Comparison of ENCODE assay signal across 9 mouse cellular contexts in genomic region chr4:141573359-141573966, GRCm38 (mm10). TPM values are rescaled to one million over a fixed set of nuclear protein-coding genes. Genes with fewer than 3 reads are reported as not detected.
DNase-seq lines count a peak whose midpoint lies in the region; ATAC-seq and TF ChIP-seq lines count a peak whose summit lies in the region.
"Had no signal": no experiment of that assay in that cellular context is flagged by ENCODE, and none has a peak within 500 bp of the region (broad histone marks: within the 10 kb centered on the region; RNA-seq: fewer than 3 reads in every experiment).

No protein-coding gene starts in this region.

- DNase-seq in 3134 (ENCODE audit: extremely low read depth, insufficient read length, low spot score) (peak; percentile 75), NIH3T3 (ENCODE audit: low read depth) (peak; percentile 91)
- peak; percentile 39 to 48 for DNase-seq in heart, postnatal 10 days
- DNase-seq in lung, embryonic 14.5 days, result peak; percentile 21
- no peak for DNase-seq in layer of hippocampus, postnatal 10 days (ENCODE audit: low spot score in 2 of 2)
- DNase-seq in layer of hippocampus, adult 8-10 months (ENCODE audit: low spot score in 2 of 2), result no peak
- DNase-seq in spleen, postnatal 14 days (ENCODE audit: low spot score in 2 of 2), result no peak
- DNase-seq in retina, embryonic 14.5 days (ENCODE audit: low spot score), result no peak
- DNase-seq: liver, embryonic 13.5 days had no signal

- H3K4me1 ChIP-seq in lung, embryonic 14.5 days (ENCODE audit: insufficient read depth), result peaks cover 6% of the 10 kb centered on the region; the same call in 1 of the 2 replicates

- intact Hi-C loops in heart, postnatal 10 days (cut with DNase I), result no loop called here

- H3K27ac ChIP-seq in lung, embryonic 14.5 days (ENCODE audit: low read depth), result peak overlapping the region; percentile 48; the same call in 1 of the 2 replicates
- H3K27ac ChIP-seq: liver, embryonic 13.5 days had no signal

- H3K9ac ChIP-seq in lung, embryonic 14.5 days, result no peak overlapping the region; the same call in 1 of the 2 replicates
- H3K9ac ChIP-seq: liver, embryonic 13.5 days had no signal

- 0 out of 2 replicates have a peak, but pooled peaks have one; percentile 13 for TF ChIP-seq CTCF in lung, embryonic 14.5 days (IDR thresholded peaks at IDR 0.05; ENCODE audit: low read depth)

- no peak overlapping the region for H3K4me3 ChIP-seq in lung, embryonic 14.5 days (ENCODE audit: low read depth, low read length)
- H3K4me3 ChIP-seq: liver, embryonic 13.5 days had no signal

- 37% methylated on average over 6 of the region's 6 CpGs for WGBS in lung, embryonic 14.5 days

- H3K4me2 ChIP-seq in lung, embryonic 14.5 days, result no peak overlapping the region
- H3K4me2 ChIP-seq: liver, embryonic 13.5 days had no signal

- peaks cover 21% of the 10 kb centered on the region for H3K36me3 ChIP-seq in lung, embryonic 14.5 days (ENCODE audit: insufficient read depth)
- H3K36me3 ChIP-seq: liver, embryonic 13.5 days had no signal

- no peaks in the 10 kb centered on the region for H3K9me3 ChIP-seq in lung, embryonic 14.5 days (ENCODE audit: low read depth, low read length)

- no peaks in the 10 kb centered on the region for H3K27me3 ChIP-seq in lung, embryonic 14.5 days (ENCODE audit: insufficient read depth, low read length)

- ATAC-seq in lung, embryonic 14.5 days (ENCODE audit: insufficient read depth), result no peak

RNA-seq across cellular contexts. Expression of gene Fblim1, which starts 32.4 kb away (rescaled TPM):
- total RNA-seq in heart, postnatal 10 days (2021), result 100 to 1,000 TPM; 241 to 248 TPM
- polyA plus RNA-seq in lung, embryonic 14.5 days (2014; fragmentation: Nextera tagmentation; extraction: Ambion mirVana), result 83.6 and 89.2 TPM in 2 replicates
- total RNA-seq in layer of hippocampus, postnatal 10 days (2021), result 1 to 10 TPM; 4.6 to 5.0 TPM
- 1 to 10 TPM in 2 of 4 experiments, under 1 TPM in 2; 0.39 to 4.4 (median 1.9) TPM for total RNA-seq in layer of hippocampus, adult 8-10 months (2022)

RNA-seq across cellular contexts. Expression of gene Spen, which starts 35.1 kb away (rescaled TPM):
- 10 to 100 TPM; 32.1 to 34.2 TPM for total RNA-seq in heart, postnatal 10 days (2021)
- 15.4 and 15.9 TPM in 2 replicates for polyA plus RNA-seq in lung, embryonic 14.5 days (2014; fragmentation: Nextera tagmentation; extraction: Ambion mirVana)
- total RNA-seq in layer of hippocampus, postnatal 10 days (2021), result 10 to 100 TPM; 62.9 to 64.5 TPM
- 10 to 100 TPM; 59.2 to 67.9 (median 66.9) TPM for total RNA-seq in layer of hippocampus, adult 8-10 months (2022)

RNA-seq across cellular contexts. Expression of gene Tmem82, which starts 45.0 kb away (rescaled TPM):
- total RNA-seq in heart, postnatal 10 days (2021), result 10 to 100 TPM; 11.2 to 15.6 TPM
- 0.38 and 0.50 TPM in 2 replicates for polyA plus RNA-seq in lung, embryonic 14.5 days (2014; fragmentation: Nextera tagmentation; extraction: Ambion mirVana)
- total RNA-seq in layer of hippocampus, postnatal 10 days (2021), result under 1 TPM; 0.69 to 0.98 TPM
- under 1 TPM; 0.47 to 0.87 (median 0.54) TPM for total RNA-seq in layer of hippocampus, adult 8-10 months (2022)

RNA-seq across cellular contexts. Expression of gene Slc25a34, which starts 50.2 kb away (rescaled TPM):
- 10 to 100 TPM; 81.1 to 84.5 TPM for total RNA-seq in heart, postnatal 10 days (2021)
- not detected in 2 replicates for polyA plus RNA-seq in lung, embryonic 14.5 days (2014; fragmentation: Nextera tagmentation; extraction: Ambion mirVana)
- 1 to 10 TPM; 2.4 TPM for total RNA-seq in layer of hippocampus, postnatal 10 days (2021)
- total RNA-seq in layer of hippocampus, adult 8-10 months (2022), result 1 to 10 TPM; 2.9 to 4.5 (median 3.8) TPM

Comparison
In these comparisons a context has a peak if more than half of its experiments do, and no peak if none do; other contexts are left out.
1. DNase-seq: peak in 3134 (single experiment), NIH3T3 (single experiment), heart, postnatal 10 days (2 of 2) and lung, embryonic 14.5 days (single experiment); none in layer of hippocampus, postnatal 10 days (0 of 2), layer of hippocampus, adult 8-10 months (0 of 2), spleen, postnatal 14 days (0 of 2) and retina, embryonic 14.5 days (single experiment).
2. RNA of gene Fblim1, which starts 32.4 kb away (total RNA-seq): 241 to 248 TPM in heart, postnatal 10 days; 4.6 to 5.0 TPM in layer of hippocampus, postnatal 10 days and 0.39 to 4.4 TPM in layer of hippocampus, adult 8-10 months; every median in the first group is over 10 times any median in the second.
3. RNA of gene Tmem82, which starts 45.0 kb away (total RNA-seq): 11.2 to 15.6 TPM in heart, postnatal 10 days; 0.69 to 0.98 TPM in layer of hippocampus, postnatal 10 days and 0.47 to 0.87 TPM in layer of hippocampus, adult 8-10 months; every median in the first group is over 4 times any median in the second.